Mouse (Mus musculus): ENCODE measurements around the gene Plpp3. TPM values are rescaled to one million over a fixed set of nuclear protein-coding genes. Genes with fewer than 3 reads are reported as not detected.

The Plpp3 gene
- polyA plus RNA-seq, 1 experiment from 2014 or later = 76.1 TPM

- Histone ChIP-seq H3K4me2 (ENCODE audit: low read depth, severe bottlenecking) (no peak overlapping the region), H3K4me3 (ENCODE audit: low read depth, low read length) (no peak overlapping the region), H3K4me1 (ENCODE audit: control insufficient read depth, insufficient read depth, low read length) (peaks cover 18% of the 10 kb centered on the region), H3K9ac (ENCODE audit: low read length) (no peak overlapping the region), H3K27me3 (ENCODE audit: control insufficient read depth, insufficient read depth, low read length) (no peaks in the 10 kb centered on the region), H3K9me3 (ENCODE audit: control insufficient read depth, low read length) (no peaks in the 10 kb centered on the region), H3K27ac (replicated peaks; ENCODE audit: low read depth, low read length) (no peak overlapping the region), H3K36me3 (ENCODE audit: control insufficient read depth, insufficient read depth, low read length) (no peaks in the 10 kb centered on the region; the same call in 1 of the 2 replicates)
- ATAC-seq (ENCODE audit: insufficient number of reproducible peaks, low FRiP score, low TSS enrichment, low read depth) = no peak
- WGBS = 73% methylated on average over 4 of the region's 4 CpGs
- no peak for DNase-seq (ENCODE audit: low spot score)
Observed at GRCm38 (mm10) chr4:105174778-105175177, 17.6 kb downstream of the Plpp3 start.

DNA sequence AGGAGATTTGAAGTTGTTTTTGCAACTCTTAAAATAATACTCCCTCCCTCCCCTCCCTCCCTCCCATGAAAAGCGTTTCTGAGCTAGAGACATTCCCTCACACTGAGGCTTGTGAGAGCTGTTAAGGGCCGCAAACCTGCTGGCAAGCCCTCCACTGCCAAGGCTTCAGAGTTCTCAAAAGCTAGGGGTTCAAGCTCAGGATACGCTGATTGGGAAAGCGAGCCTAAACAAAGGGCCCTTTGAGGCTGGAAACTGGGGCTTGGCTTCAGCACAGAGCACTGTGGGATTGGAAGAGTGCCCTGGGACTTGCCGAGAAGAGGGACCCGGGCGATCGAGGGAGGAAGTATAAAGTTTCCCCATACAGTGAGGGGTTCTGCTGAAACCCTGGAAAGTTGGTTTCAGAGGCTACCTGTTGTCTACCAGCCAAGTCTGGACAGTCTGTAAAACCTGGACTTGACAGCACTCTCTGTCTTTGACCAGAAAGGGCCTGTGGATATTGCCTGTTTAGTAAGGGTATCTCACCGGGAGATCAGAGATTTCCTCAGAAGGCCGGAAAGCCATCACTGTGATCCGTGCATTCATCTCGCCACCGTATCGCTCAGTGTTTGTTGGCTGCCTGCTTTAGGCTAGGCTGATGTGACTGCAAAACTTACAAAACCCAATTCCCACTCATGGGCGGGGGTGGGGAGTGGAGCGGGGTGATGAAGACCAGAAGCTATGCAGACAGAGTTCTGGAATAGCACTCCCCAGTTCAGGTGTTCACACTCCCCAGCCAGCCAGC lies 18.3 kb downstream of the Plpp3 start:
- Histone ChIP-seq H3K4me2 (ENCODE audit: low read depth, severe bottlenecking) (no peak overlapping the region), H3K36me3 (ENCODE audit: control insufficient read depth, insufficient read depth, low read length) (no peaks in the 10 kb centered on the region; the same call in 1 of the 2 replicates), H3K27ac (replicated peaks; ENCODE audit: low read depth, low read length) (no peak overlapping the region), H3K9me3 (ENCODE audit: control insufficient read depth, low read length) (no peaks in the 10 kb centered on the region), H3K9ac (ENCODE audit: low read length) (no peak overlapping the region), H3K27me3 (ENCODE audit: control insufficient read depth, insufficient read depth, low read length) (no peaks in the 10 kb centered on the region), H3K4me3 (ENCODE audit: low read depth, low read length) (no peak overlapping the region), H3K4me1 (ENCODE audit: control insufficient read depth, insufficient read depth, low read length) (peaks cover 15% of the 10 kb centered on the region)
- 73% methylated on average over 16 of the region's 16 CpGs for WGBS
- ATAC-seq (ENCODE audit: insufficient number of reproducible peaks, low FRiP score, low TSS enrichment, low read depth) (no peak), DNase-seq (ENCODE audit: low spot score) (no peak)

DNA sequence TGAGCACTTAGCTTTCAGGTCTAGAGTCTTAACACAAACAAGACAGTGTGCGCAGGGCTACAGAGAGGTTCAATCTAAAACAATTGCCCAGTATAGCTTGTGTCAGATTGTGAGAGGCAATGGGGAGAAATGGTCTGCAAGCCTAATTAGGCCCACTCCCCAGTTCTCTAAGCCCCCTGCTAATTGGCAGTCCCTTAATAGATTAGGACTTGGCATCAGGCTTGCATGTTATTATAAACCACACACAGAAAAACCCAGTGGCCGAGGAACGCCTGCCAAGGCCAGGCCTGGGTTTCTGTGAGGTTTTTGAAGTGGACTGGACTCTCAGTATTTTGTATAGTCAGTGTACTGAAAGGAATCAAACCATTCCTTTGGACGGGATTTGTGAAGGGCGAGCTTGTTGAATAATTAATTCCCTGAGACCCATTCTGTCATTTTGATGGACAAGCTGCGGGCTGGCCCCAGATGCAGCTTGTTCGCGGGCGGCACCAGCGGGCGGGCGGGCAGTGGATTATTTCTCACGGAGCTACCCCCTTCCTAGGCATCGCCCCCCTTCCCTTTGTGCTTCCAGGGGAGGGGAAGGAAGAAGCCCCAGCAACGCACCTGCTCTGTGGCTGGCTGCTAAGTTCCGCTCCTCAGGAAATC lies 24.0 kb downstream of the Plpp3 start:
- H3K36me3 ChIP-seq (ENCODE audit: control insufficient read depth, insufficient read depth, low read length) = peaks cover 5% of the 10 kb centered on the region; the same call in 1 of the 2 replicates

DNA sequence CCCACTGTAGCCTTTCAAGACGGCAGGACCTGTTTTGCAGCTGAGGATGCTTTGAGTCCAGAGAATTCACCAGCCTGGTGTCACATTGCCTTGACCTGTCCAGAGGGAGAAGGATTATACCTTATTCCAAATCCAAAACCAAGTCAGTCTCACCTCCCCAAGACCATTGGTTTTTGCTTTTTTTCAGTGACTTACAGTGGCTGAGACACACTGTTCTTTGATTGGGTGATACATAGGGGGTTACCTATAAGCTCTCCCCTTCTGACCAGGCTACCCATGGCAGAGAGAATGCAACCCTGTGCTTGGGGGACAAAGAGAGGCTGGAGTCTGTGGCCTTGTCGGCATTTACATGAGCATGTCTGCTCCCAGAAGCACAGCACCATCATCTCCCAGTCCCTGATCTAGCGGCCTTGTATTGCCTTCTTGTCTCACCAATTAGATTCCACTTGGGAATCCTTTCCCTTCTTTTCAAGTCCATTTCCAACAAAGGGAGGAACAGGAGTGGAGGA lies 24.6 kb downstream of the Plpp3 start:
- H3K36me3 ChIP-seq (ENCODE audit: control insufficient read depth, insufficient read depth, low read length) = peaks cover 5% of the 10 kb centered on the region; the same call in 1 of the 2 replicates
- ATAC-seq (ENCODE audit: insufficient number of reproducible peaks, low FRiP score, low TSS enrichment, low read depth) = no peak
- H3K4me3 ChIP-seq (ENCODE audit: low read depth, low read length) = no peak overlapping the region
- H3K27ac ChIP-seq (replicated peaks; ENCODE audit: low read depth, low read length) = no peak overlapping the region
- no peak overlapping the region for H3K4me2 ChIP-seq (ENCODE audit: low read depth, severe bottlenecking)
- WGBS = 56% methylated on average over 3 of the region's 3 CpGs
- H3K4me1 ChIP-seq (ENCODE audit: control insufficient read depth, insufficient read depth, low read length) = peaks cover 16% of the 10 kb centered on the region; the same call in 1 of the 2 replicates
- no peak overlapping the region for H3K9ac ChIP-seq (ENCODE audit: low read length)
- H3K27me3 ChIP-seq (ENCODE audit: control insufficient read depth, insufficient read depth, low read length) = no peaks in the 10 kb centered on the region
- no peaks in the 10 kb centered on the region for H3K9me3 ChIP-seq (ENCODE audit: control insufficient read depth, low read length)
- DNase-seq (ENCODE audit: low spot score) = no peak

More for the DNA sequence above, 24.0 kb downstream of the Plpp3 start:
- no peak overlapping the region for H3K27ac ChIP-seq (replicated peaks; ENCODE audit: low read depth, low read length)
- 45% methylated on average over 16 of the region's 16 CpGs for WGBS
- DNase-seq (ENCODE audit: low spot score) = no peak
- H3K27me3 ChIP-seq (ENCODE audit: control insufficient read depth, insufficient read depth, low read length) = no peaks in the 10 kb centered on the region
- no peak overlapping the region for H3K9ac ChIP-seq (ENCODE audit: low read length)
- no peak overlapping the region for H3K4me3 ChIP-seq (ENCODE audit: low read depth, low read length)
- no peak for ATAC-seq (ENCODE audit: insufficient number of reproducible peaks, low FRiP score, low TSS enrichment, low read depth)
- no peaks in the 10 kb centered on the region for H3K9me3 ChIP-seq (ENCODE audit: control insufficient read depth, low read length)
- no peak overlapping the region for H3K4me2 ChIP-seq (ENCODE audit: low read depth, severe bottlenecking)
- peaks cover 16% of the 10 kb centered on the region; the same call in 1 of the 2 replicates for H3K4me1 ChIP-seq (ENCODE audit: control insufficient read depth, insufficient read depth, low read length)

- no peak overlapping the region for H3K4me3 ChIP-seq (ENCODE audit: low read depth, low read length)
- no peaks in the 10 kb centered on the region for H3K27me3 ChIP-seq (ENCODE audit: control insufficient read depth, insufficient read depth, low read length)
- H3K36me3 ChIP-seq (ENCODE audit: control insufficient read depth, insufficient read depth, low read length) = peaks cover 5% of the 10 kb centered on the region; the same call in 1 of the 2 replicates
- ATAC-seq (ENCODE audit: insufficient number of reproducible peaks, low FRiP score, low TSS enrichment, low read depth) (no peak), DNase-seq (ENCODE audit: low spot score) (no peak)
- no peaks in the 10 kb centered on the region for H3K9me3 ChIP-seq (ENCODE audit: control insufficient read depth, low read length)
- no peak overlapping the region for H3K9ac ChIP-seq (ENCODE audit: low read length)
- 72% methylated on average over 5 of the region's 5 CpGs for WGBS
- H3K4me1 ChIP-seq (ENCODE audit: control insufficient read depth, insufficient read depth, low read length) = peaks cover 16% of the 10 kb centered on the region; the same call in 1 of the 2 replicates
- no peak overlapping the region for H3K4me2 ChIP-seq (ENCODE audit: low read depth, severe bottlenecking)
- H3K27ac ChIP-seq (replicated peaks; ENCODE audit: low read depth, low read length) = no peak overlapping the region
Observed at GRCm38 (mm10) chr4:105182249-105182648, 25.1 kb downstream of the Plpp3 start.

DNA sequence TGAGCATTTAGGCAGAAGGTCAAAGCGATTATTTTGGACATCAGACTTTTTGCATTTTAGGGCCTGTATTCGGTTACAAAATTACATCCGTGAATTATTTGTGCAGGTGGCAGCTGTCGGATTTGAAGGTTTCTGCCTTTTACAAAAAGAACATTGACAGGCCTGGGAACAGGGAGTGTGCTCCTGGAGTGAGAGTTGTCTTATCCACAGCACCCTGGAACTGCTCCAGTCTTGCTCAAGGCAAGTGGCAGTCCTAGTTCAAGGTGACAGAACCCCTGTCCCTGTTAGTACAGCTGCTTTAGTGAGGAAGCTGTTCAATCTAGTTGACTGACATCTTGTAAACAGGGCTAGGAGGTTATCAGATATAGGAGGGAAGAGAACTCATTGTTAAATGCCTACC lies 27.3 kb downstream of the Plpp3 start:
- H3K4me1 ChIP-seq (ENCODE audit: control insufficient read depth, insufficient read depth, low read length) = peaks cover 12% of the 10 kb centered on the region; the same call in 1 of the 2 replicates
- no peak overlapping the region for H3K9ac ChIP-seq (ENCODE audit: low read length)
- peaks cover 5% of the 10 kb centered on the region; the same call in 1 of the 2 replicates for H3K36me3 ChIP-seq (ENCODE audit: control insufficient read depth, insufficient read depth, low read length)
- no peak overlapping the region for H3K4me2 ChIP-seq (ENCODE audit: low read depth, severe bottlenecking)
- H3K27ac ChIP-seq (replicated peaks; ENCODE audit: low read depth, low read length) = no peak overlapping the region
- no peak overlapping the region for H3K4me3 ChIP-seq (ENCODE audit: low read depth, low read length)
- 82% methylated on average over 4 of the region's 4 CpGs for WGBS
- DNase-seq (ENCODE audit: low spot score) (no peak), ATAC-seq (ENCODE audit: insufficient number of reproducible peaks, low FRiP score, low TSS enrichment, low read depth) (no peak)
- H3K9me3 ChIP-seq (ENCODE audit: control insufficient read depth, low read length) = no peaks in the 10 kb centered on the region
- H3K27me3 ChIP-seq (ENCODE audit: control insufficient read depth, insufficient read depth, low read length) = no peaks in the 10 kb centered on the region

GRCm38 (mm10) chr4:105184924-105185323 lies 27.8 kb downstream of the Plpp3 start:
- H3K27ac ChIP-seq (replicated peaks; ENCODE audit: low read depth, low read length) = no peak overlapping the region; the same call in 1 of the 2 replicates
- DNase-seq (ENCODE audit: low spot score) (no peak), ATAC-seq (ENCODE audit: insufficient number of reproducible peaks, low FRiP score, low TSS enrichment, low read depth) (no peak)
- H3K27me3 ChIP-seq (ENCODE audit: control insufficient read depth, insufficient read depth, low read length) = no peaks in the 10 kb centered on the region
- H3K9me3 ChIP-seq (ENCODE audit: control insufficient read depth, low read length) = no peaks in the 10 kb centered on the region
- H3K36me3 ChIP-seq (ENCODE audit: control insufficient read depth, insufficient read depth, low read length) = peaks cover 5% of the 10 kb centered on the region; the same call in 1 of the 2 replicates
- peaks cover 15% of the 10 kb centered on the region; the same call in 1 of the 2 replicates for H3K4me1 ChIP-seq (ENCODE audit: control insufficient read depth, insufficient read depth, low read length)
- H3K4me3 ChIP-seq (ENCODE audit: low read depth, low read length) = no peak overlapping the region
- no peak overlapping the region for H3K9ac ChIP-seq (ENCODE audit: low read length)
- 84% methylated on average over 6 of the region's 6 CpGs for WGBS
- no peak overlapping the region for H3K4me2 ChIP-seq (ENCODE audit: low read depth, severe bottlenecking)

DNA sequence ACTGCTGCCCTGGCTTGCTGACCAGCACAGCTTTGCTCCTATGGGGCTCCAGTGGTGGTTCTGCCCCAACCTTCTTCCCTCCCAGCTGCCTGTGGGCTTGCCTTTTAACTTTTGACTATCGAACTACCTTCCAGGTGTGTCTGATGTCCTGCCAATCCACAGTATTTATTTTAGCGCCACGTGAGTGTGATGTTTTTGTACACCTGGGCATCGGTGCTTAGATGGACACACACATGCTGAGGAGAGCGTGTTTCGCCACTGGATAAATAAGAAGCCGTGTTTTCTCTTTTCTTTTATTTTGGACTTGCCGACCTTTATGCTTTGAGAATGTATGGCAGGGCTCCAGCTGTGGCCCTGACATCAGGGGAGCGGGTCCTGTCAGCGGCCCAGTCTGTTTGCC lies 29.5 kb downstream of the Plpp3 start:
- no peaks in the 10 kb centered on the region for H3K27me3 ChIP-seq (ENCODE audit: control insufficient read depth, insufficient read depth, low read length)
- 92% methylated on average over 10 of the region's 10 CpGs for WGBS
- ATAC-seq (ENCODE audit: insufficient number of reproducible peaks, low FRiP score, low TSS enrichment, low read depth) (no peak), DNase-seq (ENCODE audit: low spot score) (no peak)
- H3K36me3 ChIP-seq (ENCODE audit: control insufficient read depth, insufficient read depth, low read length) = peaks cover 5% of the 10 kb centered on the region; the same call in 1 of the 2 replicates
- H3K4me1 ChIP-seq (ENCODE audit: control insufficient read depth, insufficient read depth, low read length) = peaks cover 28% of the 10 kb centered on the region
- no peak overlapping the region for H3K27ac ChIP-seq (replicated peaks; ENCODE audit: low read depth, low read length)
- H3K4me3 ChIP-seq (ENCODE audit: low read depth, low read length) = no peak overlapping the region
- no peak overlapping the region for H3K9ac ChIP-seq (ENCODE audit: low read length)
- H3K4me2 ChIP-seq (ENCODE audit: low read depth, severe bottlenecking) = no peak overlapping the region
- H3K9me3 ChIP-seq (ENCODE audit: control insufficient read depth, low read length) = no peaks in the 10 kb centered on the region

Data from limb, embryonic 11.5 days (tissue).